Mouse (Mus musculus) kidney, postnatal 25 days (tissue): Measurements from ENCODE around the gene Lats1.

Experiments
- DNase-seq, 2 experiments: peaks; one replicate each; pipeline ENCODE4 v3.0.0; 2021; ENCODE audit warnings: mixed read lengths in 2 of 2

The Lats1 gene

GRCm38 (mm10) chr10:7680731-7681301 is at the start of gene Lats1, which contains the start of gene Pcmt1:
Gene Lats1 (plus strand): TSS chr10:7681214.
Gene Pcmt1 (minus strand): TSS chr10:7681136.
- peak; percentile 87 to 93 for DNase-seq

- no peak for DNase-seq
These were observed 40.6 kb upstream of the Lats1 start for GRCm38 (mm10) chr10:7640366-7640765.

GRCm38 (mm10) chr10:7645911-7646310 is 35.1 kb upstream of the Lats1 start:
- no peak for DNase-seq

- no peak for DNase-seq
These were observed 32.0 kb upstream of the Lats1 start for GRCm38 (mm10) chr10:7649059-7649458.

GRCm38 (mm10) chr10:7651057-7651456 is 30.0 kb upstream of the Lats1 start:
- DNase-seq = no peak

- DNase-seq = no peak
These were observed 18.4 kb upstream of the Lats1 start for GRCm38 (mm10) chr10:7662471-7663141.

- DNase-seq = peak; percentile 87 to 96
These were observed 17.6 kb upstream of the Lats1 start for GRCm38 (mm10) chr10:7663159-7664026.

GRCm38 (mm10) chr10:7664027-7664526 is 16.9 kb upstream of the Lats1 start:
- no peak for DNase-seq

GRCm38 (mm10) chr10:7664889-7665288 is 16.1 kb upstream of the Lats1 start:
- DNase-seq = no peak

GRCm38 (mm10) chr10:7667342-7667802 is 13.6 kb upstream of the Lats1 start, which contains the start of gene Nup43:
Gene Nup43 (plus strand): TSS chr10:7667503.
- DNase-seq = peak; percentile 95 to 96

GRCm38 (mm10) chr10:7673673-7674072 is 7.3 kb upstream of the Lats1 start:
- DNase-seq = peak in 1 of 2 experiments; percentile 45

GRCm38 (mm10) chr10:7681343-7682025 is 470 bp downstream of the Lats1 start:
- DNase-seq = peak; percentile 69 to 89

GRCm38 (mm10) chr10:7682249-7682648 is 1.2 kb downstream of the Lats1 start:
- no peak for DNase-seq

GRCm38 (mm10) chr10:7686902-7687301 is 5.9 kb downstream of the Lats1 start:
- no peak for DNase-seq

GRCm38 (mm10) chr10:7695286-7695685 is 14.3 kb downstream of the Lats1 start:
- DNase-seq = no peak

- DNase-seq = no peak
These were observed 19.1 kb downstream of the Lats1 start for GRCm38 (mm10) chr10:7700120-7700519.

GRCm38 (mm10) chr10:7702586-7702985 is 21.6 kb downstream of the Lats1 start:
- DNase-seq = no peak

- DNase-seq = no peak
These were observed 29.1 kb downstream of the Lats1 start for GRCm38 (mm10) chr10:7710121-7710520.

GRCm38 (mm10) chr10:7712506-7712905 is 31.5 kb downstream of the Lats1 start:
- no peak for DNase-seq

- DNase-seq = no peak
These were observed 34.0 kb downstream of the Lats1 start for GRCm38 (mm10) chr10:7715056-7715455.

- DNase-seq = peak; percentile 97
These were observed 44.9 kb downstream of the Lats1 start, which contains the start of gene Katna1 for GRCm38 (mm10) chr10:7725751-7726500. Gene Katna1 (plus strand): TSS chr10:7726000.

- DNase-seq = no peak
These were observed 45.4 kb downstream of the Lats1 start for GRCm38 (mm10) chr10:7726501-7726812.
